Mouse (Mus musculus) adrenal gland, postnatal 25 days (tissue): ENCODE results near the gene Pdik1l. TPM values are rescaled to one million over a fixed set of nuclear protein-coding genes. Genes with fewer than 3 reads are reported as not detected.

Source experiments
- DNase-seq: peaks from one replicate; pipeline ENCODE4 v3.0.0; 2021; ENCODE audit warnings: mixed read lengths
- total RNA-seq: library from RNA; stranded (reverse); gene quantifications from 2 replicates; pipeline ENCODE4 v1.2.3, GENCODE M21; 2021

Gene Pdik1l
- total RNA-seq, 1 experiment from 2014 or later: 19.7 TPM

DNA sequence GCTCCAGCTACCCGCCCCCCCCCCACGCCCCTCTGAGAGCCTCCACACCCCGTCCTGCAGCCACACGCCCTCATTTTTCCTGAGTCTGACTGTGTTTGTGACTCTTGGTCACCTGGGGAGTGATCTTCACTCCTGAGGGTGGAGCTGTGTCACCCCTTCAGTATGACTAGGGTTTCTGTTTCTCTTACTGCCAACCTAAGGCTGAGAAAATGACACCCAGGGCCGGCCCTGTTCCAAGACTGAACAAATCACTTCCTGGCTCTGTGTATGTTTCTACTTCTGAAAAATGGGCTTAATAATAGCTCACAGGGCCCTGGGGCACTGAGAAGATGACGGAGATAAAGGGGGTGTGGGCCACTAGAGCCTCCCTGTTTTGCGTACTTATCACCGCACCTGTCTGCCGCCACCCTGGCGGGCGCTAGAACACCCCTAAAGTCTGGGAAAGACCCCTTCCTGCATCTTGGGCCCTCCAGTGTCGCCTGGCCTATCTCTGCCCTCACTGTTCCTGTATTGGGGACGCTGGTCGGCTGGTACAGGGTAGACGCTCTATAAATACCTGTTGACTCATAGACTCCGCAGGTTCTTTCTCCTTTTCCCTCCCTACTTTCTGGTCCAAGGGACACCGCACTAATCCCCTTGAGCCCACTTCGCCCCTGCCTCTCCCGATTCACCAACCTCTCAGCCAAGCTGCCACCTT, 50.0 kb downstream of the Pdik1l start:
- no peak for DNase-seq

DNA sequence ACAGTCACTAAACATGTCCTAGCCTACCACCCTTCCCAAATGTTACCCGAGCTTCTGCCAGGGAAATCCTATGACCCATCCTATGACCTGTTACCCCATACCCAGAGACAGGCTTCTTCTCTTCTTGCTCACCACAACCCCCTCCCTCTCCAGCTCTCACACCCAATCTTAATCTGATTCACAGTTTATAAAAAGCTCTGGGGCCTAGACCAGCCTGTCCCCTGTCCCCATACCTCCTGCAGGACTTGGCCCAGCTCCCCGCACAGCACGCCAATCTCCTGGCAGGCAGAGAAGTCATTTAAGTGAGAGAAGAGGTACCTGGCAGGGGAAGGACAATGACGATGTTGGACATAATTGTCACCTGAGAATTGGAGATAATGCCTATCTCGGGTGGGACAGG, 52.8 kb downstream of the Pdik1l start:
- DNase-seq: no peak

DNA sequence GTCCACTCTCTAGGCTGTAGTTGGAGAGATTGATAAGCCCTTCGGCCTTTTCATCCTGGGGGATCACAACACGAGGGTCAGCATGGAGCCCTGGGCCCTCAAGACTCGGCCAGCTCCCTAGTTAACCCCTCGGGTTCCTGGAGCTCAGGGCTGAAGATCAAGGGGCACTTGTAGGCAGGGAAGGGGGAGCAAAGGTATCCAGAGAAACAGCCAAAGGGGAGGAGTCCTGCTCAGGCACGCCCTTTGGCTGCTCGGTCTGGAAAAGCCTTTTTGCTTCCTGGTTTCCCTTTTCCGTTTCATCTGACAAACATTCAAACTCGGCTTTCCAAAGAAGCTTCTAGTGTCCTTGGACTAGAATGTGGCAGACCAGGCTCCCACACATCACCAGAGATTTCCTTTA, 57.3 kb downstream of the Pdik1l start:
- no peak for DNase-seq

DNA sequence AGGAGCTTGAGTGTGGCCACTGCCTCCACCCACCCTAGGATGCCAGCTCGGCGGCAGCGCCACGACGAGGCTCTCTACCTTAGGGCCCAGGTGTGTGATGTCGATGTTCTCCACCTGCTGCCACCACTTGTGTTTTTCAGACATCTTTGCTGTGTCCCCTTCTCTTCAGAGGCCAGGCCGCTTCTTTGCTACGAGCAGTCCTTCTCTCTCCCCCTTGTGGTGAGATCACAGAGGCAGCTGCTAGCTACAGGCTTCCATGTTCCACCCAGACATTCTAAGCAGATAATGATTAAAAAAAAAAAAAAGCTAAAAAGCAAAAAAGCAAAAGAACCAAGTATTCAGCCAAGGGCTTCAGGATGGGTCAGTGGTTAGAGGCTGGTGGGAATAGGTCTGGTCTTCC, 60.5 kb downstream of the Pdik1l start, which contains the start of gene Catsper4:
TSS of gene Catsper4 (minus strand) at position 190 of the 400 bp plus-strand sequence.
- DNase-seq: no peak

Other genes starting within 250 kb of the Pdik1l start
- not detected in 2 replicates for gene Zfp683, start 234.1 kb downstream of the Pdik1l start, total RNA-seq
- 0.15 TPM in 1 of 2 replicates, not detected in the other for gene Crybg2, start 227.1 kb downstream of the Pdik1l start, total RNA-seq
- 3.5 and 8.4 TPM in 2 replicates for gene Cd52, start 192.8 kb downstream of the Pdik1l start, total RNA-seq
- 8.1 and 9.4 TPM in 2 replicates for gene Ubxn11, start 185.3 kb downstream of the Pdik1l start, total RNA-seq
- 62.5 and 73.2 TPM in 2 replicates for gene Sh3bgrl3, start 159.1 kb downstream of the Pdik1l start, total RNA-seq
- 15.7 and 19.2 TPM in 2 replicates for gene Cep85, start 100.8 kb downstream of the Pdik1l start, total RNA-seq
- not detected in 2 replicates for gene Gm7534, start 84.9 kb downstream of the Pdik1l start, total RNA-seq
- gene Catsper4, start 60.5 kb downstream of the Pdik1l start, total RNA-seq: not detected in 2 replicates
- gene Cnksr1, start 49.5 kb downstream of the Pdik1l start, total RNA-seq: 0.49 TPM in 1 of 2 replicates, not detected in the other
- not detected in 2 replicates for gene E130218I03Rik, start 44.2 kb downstream of the Pdik1l start, total RNA-seq
- gene Zfp593, start 42.3 kb downstream of the Pdik1l start, total RNA-seq: 8.8 and 10.3 TPM in 2 replicates
- not detected in 2 replicates for gene Gm30191, start 41.0 kb downstream of the Pdik1l start, total RNA-seq
- 6.2 and 8.3 TPM in 2 replicates for gene Grrp1, start 33.8 kb downstream of the Pdik1l start, total RNA-seq
- not detected in 2 replicates for gene Trim63, start 27.2 kb upstream of the Pdik1l start, total RNA-seq
- 21.1 and 21.5 TPM in 2 replicates for gene Slc30a2, start 55.3 kb upstream of the Pdik1l start, total RNA-seq
- 1.7 and 2.1 TPM in 2 replicates for gene Extl1, start 96.0 kb upstream of the Pdik1l start, total RNA-seq
- 7.9 and 9.1 TPM in 2 replicates for gene Pafah2, start 108.4 kb upstream of the Pdik1l start, total RNA-seq
- gene Stmn1, start 180.4 kb upstream of the Pdik1l start, total RNA-seq: 75.6 and 87.4 TPM in 2 replicates
- 39.9 and 63.1 TPM in 2 replicates for gene Paqr7, start 208.8 kb upstream of the Pdik1l start, total RNA-seq
- gene Aunip, start 223.1 kb upstream of the Pdik1l start, total RNA-seq: 3.4 and 4.4 TPM in 2 replicates
- gene Mtfr1l, start 247.5 kb upstream of the Pdik1l start, total RNA-seq: 118 and 130 TPM in 2 replicates